Mouse (Mus musculus): ENCODE data around the gene Zfp672. TPM values are rescaled to one million over a fixed set of nuclear protein-coding genes. Genes with fewer than 3 reads are reported as not detected.
"Not testable (repeated sequence)": the region's sequence is repeated elsewhere in the genome, so short reads cannot be mapped to it uniquely, and the experiment has no call there.

The Zfp672 gene
- total RNA-seq (2015) (26.9 and 28.8 TPM in 2 replicates), total RNA-seq (2017) (14.7 and 19.2 TPM in 2 replicates)

GRCm38 (mm10) chr11:58330276-58331148, at the start of gene Zfp672, which contains the start of gene Sh3bp5l:
Gene Zfp672, minus strand, starts transcription at chr11:58330339.
Gene Sh3bp5l, plus strand, starts transcription at chr11:58330724.
- peak; percentile 90 for ATAC-seq (ENCODE audit: poor library complexity, severe bottlenecking)

GRCm38 (mm10) chr11:58379516-58379915, 49.4 kb upstream of the Zfp672 start:
- no peak for ATAC-seq (ENCODE audit: poor library complexity, severe bottlenecking)

- ATAC-seq (ENCODE audit: poor library complexity, severe bottlenecking) = no peak
Measured at GRCm38 (mm10) chr11:58378763-58379278, 48.7 kb upstream of the Zfp672 start, which contains the start of gene Lypd8. Gene Lypd8, plus strand, starts transcription at chr11:58379043.

GRCm38 (mm10) chr11:58377686-58378085, 47.5 kb upstream of the Zfp672 start:
- ATAC-seq (ENCODE audit: poor library complexity, severe bottlenecking) = no peak

GRCm38 (mm10) chr11:58377273-58377672, 47.1 kb upstream of the Zfp672 start:
- ATAC-seq (ENCODE audit: poor library complexity, severe bottlenecking) = no peak

- ATAC-seq (ENCODE audit: poor library complexity, severe bottlenecking) = not testable (repeated sequence)
Measured at GRCm38 (mm10) chr11:58366191-58366590, 36.1 kb upstream of the Zfp672 start.

- no peak for ATAC-seq (ENCODE audit: poor library complexity, severe bottlenecking)
Measured at GRCm38 (mm10) chr11:58364454-58364853, 34.3 kb upstream of the Zfp672 start.

- not testable (repeated sequence) for ATAC-seq (ENCODE audit: poor library complexity, severe bottlenecking)
Measured at GRCm38 (mm10) chr11:58362562-58362961, 32.4 kb upstream of the Zfp672 start.

- ATAC-seq (ENCODE audit: poor library complexity, severe bottlenecking) = no peak
Measured at GRCm38 (mm10) chr11:58357844-58358534, 27.9 kb upstream of the Zfp672 start.

- ATAC-seq (ENCODE audit: poor library complexity, severe bottlenecking) = no peak
Measured at GRCm38 (mm10) chr11:58357042-58357441, 26.9 kb upstream of the Zfp672 start.

GRCm38 (mm10) chr11:58354927-58355326, 24.8 kb upstream of the Zfp672 start:
- ATAC-seq (ENCODE audit: poor library complexity, severe bottlenecking) = no peak

- ATAC-seq (ENCODE audit: poor library complexity, severe bottlenecking) = no peak
Measured at GRCm38 (mm10) chr11:58354476-58354875, 24.3 kb upstream of the Zfp672 start.

GRCm38 (mm10) chr11:58353709-58354108, 23.6 kb upstream of the Zfp672 start:
- no peak for ATAC-seq (ENCODE audit: poor library complexity, severe bottlenecking)

GRCm38 (mm10) chr11:58352681-58353548, 22.8 kb upstream of the Zfp672 start:
- ATAC-seq (ENCODE audit: poor library complexity, severe bottlenecking) = no peak

- no peak for ATAC-seq (ENCODE audit: poor library complexity, severe bottlenecking)
Measured at GRCm38 (mm10) chr11:58351179-58351578, 21.0 kb upstream of the Zfp672 start.

- ATAC-seq (ENCODE audit: poor library complexity, severe bottlenecking) = no peak
Measured at GRCm38 (mm10) chr11:58350628-58351027, 20.5 kb upstream of the Zfp672 start.

- no peak for ATAC-seq (ENCODE audit: poor library complexity, severe bottlenecking)
Measured at GRCm38 (mm10) chr11:58346745-58347144, 16.6 kb upstream of the Zfp672 start.

GRCm38 (mm10) chr11:58334746-58335145, 4.6 kb upstream of the Zfp672 start:
- ATAC-seq (ENCODE audit: poor library complexity, severe bottlenecking) = no peak

GRCm38 (mm10) chr11:58331546-58331945, 1.4 kb upstream of the Zfp672 start:
- no peak for ATAC-seq (ENCODE audit: poor library complexity, severe bottlenecking)

GRCm38 (mm10) chr11:58331149-58331495, 983 bp upstream of the Zfp672 start:
- no peak for ATAC-seq (ENCODE audit: poor library complexity, severe bottlenecking)

- ATAC-seq (ENCODE audit: poor library complexity, severe bottlenecking) = peak; percentile 41
Measured at GRCm38 (mm10) chr11:58329906-58330275, 248 bp downstream of the Zfp672 start.
